Mouse (Mus musculus) liver, postnatal 0 days (tissue): ENCODE measurements around the gene Gtf2h5. TPM values are rescaled to one million over a fixed set of nuclear protein-coding genes. Genes with fewer than 3 reads are reported as not detected.

Source experiments
- ATAC-seq: fragments of 200-750 bp; cut with Nextera tagmentation; 2 replicates; pipeline ENCODE4 v1.8.0; 2017; ENCODE audit warnings: mild to moderate bottlenecking, moderate library complexity
- DNase-seq: peaks from one replicate; pipeline ENCODE4 v3.0.0-alpha.2; 2016
- H3K27ac ChIP-seq: fragments of 300-500 bp; sonication (generic); 2 replicates; pipeline ENCODE4 v1.5.1; 2014; ENCODE audit warnings: antibody characterized with exemption, moderate library complexity, mild to moderate bottlenecking, low read depth
- H3K27me3 ChIP-seq: fragments of 300-500 bp; sonication (generic); 2 replicates; pipeline ENCODE4 v1.6.1; 2014; ENCODE audit warnings: low read length, control low read depth, mixed read lengths; ENCODE audit not compliant: insufficient read depth
- H3K36me3 ChIP-seq: fragments of 300-500 bp; sonication (generic); replicated peaks from 2 replicates; pipeline ENCODE4 v1.6.1; 2014; ENCODE audit warnings: mild to moderate bottlenecking, control low read depth, low read length, moderate library complexity, mixed read lengths; ENCODE audit not compliant: insufficient read depth
- H3K4me1 ChIP-seq: fragments of 300-500 bp; sonication (generic); 2 replicates; pipeline ENCODE4 v1.6.1; 2014; ENCODE audit warnings: antibody characterized with exemption, mild to moderate bottlenecking, control low read depth; ENCODE audit not compliant: insufficient read depth
- H3K4me2 ChIP-seq: fragments of 300-500 bp; sonication (generic); 2 replicates; pipeline ENCODE4 v1.6.1; 2014; ENCODE audit warnings: low read depth, mild to moderate bottlenecking, low read length, moderate library complexity, mixed read lengths
- H3K4me3 ChIP-seq: fragments of 300-500 bp; sonication (generic); 2 replicates; pipeline ENCODE4 v1.5.1; 2014; ENCODE audit warnings: low read depth, low read length
- H3K9ac ChIP-seq: fragments of 300-500 bp; sonication (generic); replicated peaks from 2 replicates; pipeline ENCODE4 v1.6.1; 2014; ENCODE audit warnings: mild to moderate bottlenecking, moderate library complexity
- H3K9me3 ChIP-seq: fragments of 300-500 bp; sonication (generic); 2 replicates; pipeline ENCODE4 v1.6.1; 2016; ENCODE audit warnings: mild to moderate bottlenecking, control low read depth, low read length, mixed read lengths
- CTCF ChIP-seq: sonication (generic); IDR thresholded peaks from 2 replicates; pipeline ENCODE4 v1.5.1; 2016; ENCODE audit warnings: antibody characterized with exemption, low read depth
- EP300 ChIP-seq: IDR thresholded peaks from 2 replicates; pipeline ENCODE4 v1.6.1; 2016; ENCODE audit warnings: antibody characterized with exemption, low read depth, mild to moderate bottlenecking
- WGBS: fragments of 180-500 bp; shearing (Covaris S2); extraction: QIAGEN DNeasy Blood & Tissue Kit; methylation state at CpG from one replicate; pipeline ENCODE4 v1.1.7; 2014; ENCODE audit not compliant: insufficient replicate concordance; 5-methylcytosine and 5-hydroxymethylcytosine counted together
- polyA plus RNA-seq: library from polyadenylated mRNA; unstranded; fragments of >200 nt; fragmentation: Nextera tagmentation; extraction: Ambion mirVana; gene quantifications from 2 replicates; pipeline ENCODE4 v1.2.1, GENCODE M21; 2015

Gene Gtf2h5
- polyA plus RNA-seq, 1 experiment from 2014 or later, result 70.4 TPM

- peak; percentile 66 for TF ChIP-seq CTCF
- TF ChIP-seq EP300, result no peak
- ATAC-seq (no peak), DNase-seq (peak; percentile 72)
- H3K4me2 ChIP-seq, result no peak overlapping the region
- WGBS, result 17% methylated on average over 5 of the region's 5 CpGs
- peaks cover 8% of the 10 kb centered on the region; the same call in 1 of the 2 replicates for H3K36me3 ChIP-seq
- H3K4me1 ChIP-seq, result no peaks in the 10 kb centered on the region
- no peak overlapping the region for H3K4me3 ChIP-seq
- no peak overlapping the region for H3K27ac ChIP-seq
- H3K9ac ChIP-seq, result no peak overlapping the region
- H3K9me3 ChIP-seq, result no peaks in the 10 kb centered on the region
- no peaks in the 10 kb centered on the region for H3K27me3 ChIP-seq
Observed at GRCm38 (mm10) chr17:6054934-6055355, 24.6 kb upstream of the Gtf2h5 start.

- TF ChIP-seq CTCF (no peak), EP300 (no peak)
Observed at GRCm38 (mm10) chr17:6062793-6063192, 16.8 kb upstream of the Gtf2h5 start.

GRCm38 (mm10) chr17:6063532-6063931 is 16.1 kb upstream of the Gtf2h5 start:
- ATAC-seq (no peak), DNase-seq (no peak)
- Histone ChIP-seq H3K27ac (no peak overlapping the region), H3K9me3 (no peaks in the 10 kb centered on the region), H3K36me3 (peaks cover 5% of the 10 kb centered on the region; the same call in 1 of the 2 replicates), H3K4me3 (no peak overlapping the region), H3K27me3 (no peaks in the 10 kb centered on the region), H3K9ac (no peak overlapping the region), H3K4me1 (no peaks in the 10 kb centered on the region), H3K4me2 (no peak overlapping the region)
- no peak for TF ChIP-seq EP300
- TF ChIP-seq CTCF, result no peak
- 73% methylated on average over 5 of the region's 5 CpGs for WGBS

More at GRCm38 (mm10) chr17:6062793-6063192, 16.8 kb upstream of the Gtf2h5 start:
- Histone ChIP-seq H3K4me2 (no peak overlapping the region), H3K36me3 (peaks cover 5% of the 10 kb centered on the region; the same call in 1 of the 2 replicates), H3K4me1 (no peaks in the 10 kb centered on the region), H3K27ac (no peak overlapping the region), H3K4me3 (no peak overlapping the region), H3K9ac (no peak overlapping the region), H3K27me3 (no peaks in the 10 kb centered on the region), H3K9me3 (no peaks in the 10 kb centered on the region)
- ATAC-seq (no peak), DNase-seq (no peak)
- WGBS, result 84% methylated on average over 8 of the region's 8 CpGs

- H3K9ac ChIP-seq, result no peak overlapping the region
- WGBS, result 84% methylated on average over 2 of the region's 2 CpGs
- H3K27me3 ChIP-seq, result no peaks in the 10 kb centered on the region
- H3K4me3 ChIP-seq, result no peak overlapping the region
- H3K9me3 ChIP-seq, result no peaks in the 10 kb centered on the region
- no peak overlapping the region for H3K27ac ChIP-seq
- TF ChIP-seq CTCF, result no peak
- DNase-seq, result no peak
- no peak for ATAC-seq
- peaks cover 5% of the 10 kb centered on the region; the same call in 1 of the 2 replicates for H3K36me3 ChIP-seq
- H3K4me1 ChIP-seq, result no peaks in the 10 kb centered on the region
- no peak overlapping the region for H3K4me2 ChIP-seq
Observed at GRCm38 (mm10) chr17:6066021-6066420, 13.6 kb upstream of the Gtf2h5 start.

GRCm38 (mm10) chr17:6067613-6068012 is 12.0 kb upstream of the Gtf2h5 start:
- H3K4me1 ChIP-seq, result no peaks in the 10 kb centered on the region
- H3K27me3 ChIP-seq, result no peaks in the 10 kb centered on the region
- H3K4me2 ChIP-seq, result no peak overlapping the region
- no peak overlapping the region for H3K4me3 ChIP-seq
- peaks cover 5% of the 10 kb centered on the region; the same call in 1 of the 2 replicates for H3K36me3 ChIP-seq
- H3K27ac ChIP-seq, result no peak overlapping the region
- DNase-seq (no peak), ATAC-seq (no peak)
- H3K9ac ChIP-seq, result no peak overlapping the region
- TF ChIP-seq EP300 (no peak), CTCF (no peak)
- no peaks in the 10 kb centered on the region for H3K9me3 ChIP-seq
- 88% methylated on average over 7 of the region's 7 CpGs for WGBS

- ATAC-seq (no peak), DNase-seq (no peak)
- no peak overlapping the region for H3K27ac ChIP-seq
- no peaks in the 10 kb centered on the region for H3K4me1 ChIP-seq
- no peak overlapping the region for H3K4me2 ChIP-seq
- H3K9me3 ChIP-seq, result no peaks in the 10 kb centered on the region
- 84% methylated on average over 6 of the region's 6 CpGs for WGBS
- peaks cover 10% of the 10 kb centered on the region; the same call in 1 of the 2 replicates for H3K36me3 ChIP-seq
- no peak for TF ChIP-seq CTCF
- TF ChIP-seq EP300, result no peak
- H3K4me3 ChIP-seq, result no peak overlapping the region
- no peaks in the 10 kb centered on the region for H3K27me3 ChIP-seq
- H3K9ac ChIP-seq, result no peak overlapping the region
Observed at GRCm38 (mm10) chr17:6069866-6070265, 9.7 kb upstream of the Gtf2h5 start.

- H3K27ac ChIP-seq, result no peak overlapping the region
- ATAC-seq (no peak), DNase-seq (no peak)
- peaks cover 5% of the 10 kb centered on the region; the same call in 1 of the 2 replicates for H3K36me3 ChIP-seq
- H3K4me1 ChIP-seq, result no peaks in the 10 kb centered on the region
- no peak overlapping the region for H3K4me2 ChIP-seq
- WGBS, result 74% methylated on average over 7 of the region's 7 CpGs
- no peaks in the 10 kb centered on the region for H3K9me3 ChIP-seq
- no peaks in the 10 kb centered on the region for H3K27me3 ChIP-seq
- TF ChIP-seq EP300, result no peak
- TF ChIP-seq CTCF, result no peak
- no peak overlapping the region for H3K9ac ChIP-seq
- H3K4me3 ChIP-seq, result no peak overlapping the region
Observed at GRCm38 (mm10) chr17:6073405-6073804, 6.2 kb upstream of the Gtf2h5 start.
